Mouse (Mus musculus) limb, embryonic 10.5 days (tissue): ENCODE data around the gene Adnp. TPM values are rescaled to one million over a fixed set of nuclear protein-coding genes. Genes with fewer than 3 reads are reported as not detected.

Source experiments
- microRNA-seq: library from miRNA; unstranded; fragments of <30 nt; microRNA quantifications from one replicate; pipeline ENCODE4, GENCODE M21; 2017
- polyA plus RNA-seq: library from polyadenylated mRNA; unstranded; fragments of >200 nt; fragmentation: Nextera tagmentation; extraction: Ambion mirVana; gene quantifications from 2 replicates; pipeline ENCODE4 v1.2.1, GENCODE M21; 2016

Adnp gene
- polyA plus RNA-seq, 1 experiment from 2014 or later, result 5.8 TPM

Small RNAs within 50 kb of the gene (microRNA-seq; reads per million reads assigned to microRNA genes)
- not detected for gene Gm24561

Other genes with a start within 250 kb of the Adnp start
- 0.44 and 0.49 TPM in 2 replicates for gene Ripor3, start 196.5 kb downstream of the Adnp start, polyA plus RNA-seq
- gene Pard6b, start 126.1 kb downstream of the Adnp start, polyA plus RNA-seq, result 4.5 and 6.0 TPM in 2 replicates
- 18.4 and 22.2 TPM in 2 replicates for gene Gm20716, start 23.3 kb upstream of the Adnp start, polyA plus RNA-seq
- 58.3 and 60.7 TPM in 2 replicates for gene Dpm1, start 23.5 kb upstream of the Adnp start, polyA plus RNA-seq
- gene Mocs3, start 23.5 kb upstream of the Adnp start, polyA plus RNA-seq, result 6.3 and 7.4 TPM in 2 replicates
- 1.4 and 2.3 TPM in 2 replicates for gene Kcng1, start 74.6 kb upstream of the Adnp start, polyA plus RNA-seq